Mouse (Mus musculus) natural killer cell, adult 2 months (primary cell): ENCODE results near the gene Pgm5.

ENCODE experiments used
- DNase-seq, 2 experiments: peaks; one replicate each; pipeline ENCODE4 v3.0.0; 2022; ENCODE audit warnings: low spot score in 2 of 2

The Pgm5 gene

GRCm38 (mm10) chr19:24779996-24780395, 81.7 kb downstream of the Pgm5 start:
- no peak for DNase-seq

DNA sequence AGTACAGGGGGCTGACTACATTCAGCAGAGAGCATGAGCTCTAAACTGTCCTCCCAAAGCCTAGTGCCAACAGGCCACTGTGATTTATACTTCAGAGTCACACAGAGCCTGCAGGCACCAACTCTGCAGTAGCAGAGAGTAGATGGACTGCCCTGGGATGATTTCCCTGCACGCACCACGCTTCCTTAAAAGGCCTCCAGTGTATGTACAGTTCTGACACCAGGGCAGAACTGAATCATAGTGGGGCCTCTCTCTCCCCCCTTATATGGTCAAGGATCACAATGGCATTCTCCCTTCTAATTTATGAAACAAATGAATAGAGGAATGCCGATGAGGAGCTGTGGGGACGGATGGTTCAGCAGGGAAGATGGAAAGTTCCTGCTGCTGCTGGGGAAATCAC, 91.3 kb downstream of the Pgm5 start:
- DNase-seq = no peak

DNA sequence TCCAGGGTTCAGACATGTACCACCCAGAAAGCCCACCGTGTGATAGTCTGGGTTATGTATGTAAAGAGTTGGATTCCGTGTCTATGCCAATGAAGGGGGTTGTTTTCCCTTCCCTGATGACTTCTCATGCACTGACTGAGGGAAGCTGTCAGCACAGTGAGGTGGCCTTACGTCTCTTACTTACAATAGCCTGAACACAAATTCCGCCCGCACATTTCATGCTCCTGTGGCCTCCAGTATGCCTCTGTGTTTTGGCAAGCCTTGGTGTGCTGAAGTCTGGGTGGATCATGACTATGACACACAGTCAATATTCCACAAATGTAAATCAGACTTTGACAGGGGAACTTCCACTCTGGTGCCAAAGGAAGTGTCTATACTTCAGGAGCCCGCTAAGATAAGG, 94.3 kb downstream of the Pgm5 start:
- DNase-seq = no peak

GRCm38 (mm10) chr19:24762473-24763149, 99.0 kb downstream of the Pgm5 start:
- no peak for DNase-seq

- no peak for DNase-seq
Measured at GRCm38 (mm10) chr19:24756627-24757026, 105.0 kb downstream of the Pgm5 start.

DNA sequence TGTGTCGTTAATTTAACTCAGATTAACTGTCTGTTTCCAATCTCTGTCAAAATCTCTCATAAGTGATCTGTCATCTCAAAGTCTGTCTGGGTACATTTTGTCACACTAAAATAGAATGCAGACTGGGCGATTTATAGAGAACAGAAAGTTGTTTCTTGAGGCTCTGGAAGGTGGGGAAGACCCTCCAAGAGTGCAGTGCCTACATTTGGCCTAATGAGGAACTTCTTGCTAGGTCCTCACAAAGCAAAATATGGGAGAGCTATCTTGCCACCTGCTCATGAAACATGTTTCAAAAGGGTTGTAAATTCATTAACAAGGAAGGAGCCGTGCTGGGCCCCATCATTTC, 107.2 kb downstream of the Pgm5 start:
- DNase-seq = no peak

DNA sequence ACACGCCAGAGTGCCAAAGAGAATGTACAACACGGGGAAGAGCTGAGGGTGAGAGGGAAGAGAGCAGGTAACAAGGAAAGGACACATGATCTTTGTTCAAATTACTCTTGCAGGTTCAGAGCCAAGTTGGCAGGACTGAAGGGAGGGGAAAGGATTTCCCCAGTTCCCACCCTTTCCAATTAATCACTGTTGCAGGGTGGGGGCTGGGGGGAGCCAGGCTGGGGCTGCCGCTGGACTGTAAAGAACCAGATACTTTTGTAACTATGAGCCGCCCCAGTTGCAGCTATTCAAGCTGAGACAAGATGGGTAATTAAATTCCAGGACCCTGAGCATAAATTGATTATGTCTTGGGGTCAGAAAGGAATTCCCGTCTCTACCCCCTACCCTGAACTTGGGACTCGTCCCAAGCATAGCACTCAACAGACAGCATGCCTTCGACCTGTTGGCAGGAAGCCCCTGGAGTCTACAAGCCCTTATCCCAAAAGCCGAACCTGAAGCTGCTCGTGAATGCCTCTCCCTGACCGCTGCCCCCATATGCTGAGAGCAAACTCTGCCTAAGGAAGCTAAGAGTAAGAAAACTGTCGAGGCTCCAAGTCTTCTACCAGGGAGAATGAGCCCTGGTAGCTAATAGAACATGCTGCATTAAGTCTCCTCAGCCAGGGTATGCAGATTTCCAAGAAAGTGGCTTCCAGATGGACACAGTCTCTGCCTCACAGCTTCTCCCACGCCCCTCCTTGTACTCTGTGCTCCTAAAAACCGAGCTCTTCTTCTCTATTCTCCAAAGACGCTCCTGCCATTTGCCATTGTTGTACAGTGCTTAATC, 107.8 kb downstream of the Pgm5 start:
- DNase-seq = no peak

GRCm38 (mm10) chr19:24752873-24753538, 108.6 kb downstream of the Pgm5 start:
- DNase-seq = no peak

DNA sequence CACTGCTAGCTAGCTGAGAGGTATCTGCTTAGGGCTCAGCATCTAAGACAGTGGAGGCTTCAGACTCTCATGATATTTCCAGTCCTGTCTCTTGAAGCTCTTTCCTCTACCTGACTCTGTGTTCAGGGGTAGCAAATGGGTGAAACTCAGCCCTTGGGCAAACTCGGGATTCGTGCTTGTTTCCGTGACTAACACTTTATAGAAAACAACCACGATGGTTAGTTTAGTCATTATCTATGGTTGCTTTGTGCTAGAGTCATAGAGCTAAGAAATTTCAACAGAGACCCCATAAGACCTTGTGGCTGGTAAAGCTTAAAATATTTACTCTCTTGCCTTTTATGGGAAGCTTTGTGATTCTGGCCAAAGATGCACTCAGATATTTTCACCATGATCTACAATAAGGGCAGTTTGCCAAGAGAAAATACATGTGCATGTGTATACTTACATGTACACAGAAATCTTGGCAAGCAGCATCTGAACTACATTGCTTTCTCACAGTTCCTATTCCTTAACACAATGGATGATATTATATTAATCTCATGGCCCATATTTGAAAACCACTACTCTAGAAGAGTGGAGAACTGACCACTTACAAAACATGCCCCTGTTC, 115.3 kb downstream of the Pgm5 start:
- DNase-seq = no peak

DNA sequence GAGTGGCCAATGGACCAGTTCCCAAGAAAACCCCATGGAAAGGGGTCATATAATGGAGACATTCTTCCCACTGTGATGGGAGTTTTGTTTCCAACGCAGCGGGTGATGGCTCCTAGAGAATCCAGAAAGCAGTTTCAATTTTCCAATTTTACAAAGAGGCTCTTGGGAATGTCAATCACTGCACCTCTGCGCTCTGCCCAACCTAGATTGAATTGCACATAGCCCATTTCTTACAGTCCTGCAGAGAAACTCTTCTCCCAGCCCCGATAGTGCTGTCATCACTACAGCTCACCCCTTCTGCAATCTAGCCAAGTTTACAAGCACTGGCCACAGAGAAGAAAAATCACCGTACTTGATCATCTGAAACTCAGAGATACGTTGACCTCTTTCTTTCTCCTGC, 119.0 kb downstream of the Pgm5 start:
- no peak for DNase-seq

DNA sequence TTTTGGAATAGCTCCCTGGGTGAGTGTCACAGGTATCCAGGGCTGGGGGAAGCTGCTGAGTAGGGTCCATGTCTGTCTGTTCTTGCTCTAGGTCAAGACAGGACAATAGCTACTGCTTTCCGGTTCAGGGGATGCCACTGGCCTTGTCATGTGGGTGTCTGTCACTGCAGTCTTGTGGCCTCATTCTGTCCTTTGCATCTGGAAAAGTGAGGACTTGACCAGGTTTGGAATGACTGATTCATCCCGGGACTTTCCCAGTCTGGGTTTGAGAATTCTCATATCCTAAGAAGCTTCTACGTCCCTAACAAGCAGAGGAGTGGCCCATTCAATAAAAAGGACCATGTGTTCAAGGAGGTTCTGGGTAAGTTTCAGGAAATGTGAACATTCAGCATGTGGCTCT, 122.9 kb downstream of the Pgm5 start:
- no peak for DNase-seq

- no peak for DNase-seq
Measured at GRCm38 (mm10) chr19:24738026-24738425, 123.6 kb downstream of the Pgm5 start.

- no peak for DNase-seq
Measured at GRCm38 (mm10) chr19:24735484-24736128, 126.0 kb downstream of the Pgm5 start.

GRCm38 (mm10) chr19:24730661-24731060, 131.0 kb downstream of the Pgm5 start:
- no peak for DNase-seq

GRCm38 (mm10) chr19:24724362-24724761, 137.3 kb downstream of the Pgm5 start:
- no peak for DNase-seq

GRCm38 (mm10) chr19:24720448-24720847, 141.2 kb downstream of the Pgm5 start:
- no peak for DNase-seq

DNA sequence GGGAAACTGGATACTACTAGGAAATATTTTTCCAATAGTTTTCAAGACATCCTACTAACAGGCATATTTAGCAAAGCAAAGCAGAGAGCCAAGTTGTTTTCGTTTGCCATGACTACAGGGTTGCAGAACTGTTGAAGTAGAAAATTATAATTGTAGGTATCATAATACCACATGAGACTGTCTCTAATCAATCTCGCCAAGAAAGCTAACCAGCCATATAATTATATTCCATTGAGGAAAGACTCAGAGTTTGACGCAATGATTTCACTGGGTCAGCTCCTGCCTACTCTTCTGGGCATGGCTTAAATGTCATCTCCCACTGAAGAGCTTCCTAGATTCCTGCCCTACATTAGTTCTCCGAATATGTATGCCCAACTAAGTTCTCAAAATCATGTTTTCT, 142.2 kb downstream of the Pgm5 start:
- DNase-seq = no peak

- DNase-seq = no peak
Measured at GRCm38 (mm10) chr19:24718021-24718420, 143.6 kb downstream of the Pgm5 start.

GRCm38 (mm10) chr19:24716303-24717097, 145.2 kb downstream of the Pgm5 start:
- DNase-seq = no peak

DNA sequence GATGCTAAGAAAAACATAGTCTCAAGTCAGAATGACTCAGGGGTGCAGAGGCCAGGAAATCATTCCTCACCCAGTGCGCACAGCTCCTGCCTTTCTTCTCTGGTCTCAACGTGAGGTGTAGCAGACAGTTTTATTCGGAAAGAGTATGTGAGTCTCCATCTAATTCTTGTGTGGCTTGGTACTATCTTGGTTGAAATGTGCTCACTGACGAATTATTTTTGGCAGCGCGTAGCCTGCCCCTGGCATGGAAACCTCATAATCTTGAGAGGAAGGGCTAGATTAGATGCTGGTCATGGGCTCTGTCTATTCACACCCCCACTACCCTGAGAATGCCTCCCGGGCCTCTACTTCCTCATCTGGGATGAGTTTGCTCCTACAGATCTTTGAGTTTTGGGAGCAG, 153.6 kb downstream of the Pgm5 start:
- DNase-seq = no peak
